Comparison of ENCODE assay signal across 20 mouse cellular contexts in genomic region chr7:111282314-111282713, GRCm38 (mm10).
A peak's percentile ranks its signal among the peaks of the same experiment; 100 is the strongest.
DNase-seq lines count a peak whose midpoint lies in the region; ATAC-seq and TF ChIP-seq lines count a peak whose summit lies in the region.
"Had no signal": no experiment of that assay in that cellular context is flagged by ENCODE, and none has a peak within 500 bp of the region (broad histone marks: within the 10 kb centered on the region; RNA-seq: fewer than 3 reads in every experiment).

No protein-coding gene starts in this region.

- no peaks in the 10 kb centered on the region for H3K36me3 ChIP-seq in hindbrain, embryonic 13.5 days
- no peaks in the 10 kb centered on the region for H3K36me3 ChIP-seq in kidney, postnatal 0 days (ENCODE audit: insufficient read depth, low read length)
- no peaks in the 10 kb centered on the region for H3K36me3 ChIP-seq in neural tube, embryonic 11.5 days (ENCODE audit: control insufficient read depth, insufficient read depth, low read length)
- H3K36me3 ChIP-seq: forebrain, embryonic 10.5 days; hindbrain, embryonic 15.5 days had no signal

- WGBS in hindbrain, embryonic 13.5 days: 28% methylated on average over 8 of the region's 8 CpGs
- 12% methylated on average over 8 of the region's 8 CpGs for WGBS in kidney, postnatal 0 days
- 30% methylated on average over 8 of the region's 8 CpGs for WGBS in neural tube, embryonic 11.5 days

- H3K27ac ChIP-seq in hindbrain, embryonic 13.5 days: 0 out of 2 replicates have a peak overlapping the region, but pooled peaks have one; percentile 40
- peak overlapping the region; percentile 60; the same call in 1 of the 2 replicates for H3K27ac ChIP-seq in kidney, postnatal 0 days
- no peak overlapping the region for H3K27ac ChIP-seq in neural tube, embryonic 11.5 days (ENCODE audit: low read depth, low read length)
- no peak overlapping the region for H3K27ac ChIP-seq in left cerebral cortex, adult 2 months
- H3K27ac ChIP-seq: forebrain, embryonic 10.5 days; hindbrain, embryonic 15.5 days; layer of hippocampus, adult 2 months; macrophage; stomach, postnatal 0 days had no signal

- H3K27me3 ChIP-seq in hindbrain, embryonic 13.5 days: no peaks in the 10 kb centered on the region
- no peaks in the 10 kb centered on the region for H3K27me3 ChIP-seq in kidney, postnatal 0 days (ENCODE audit: insufficient read depth, low read length)
- H3K27me3 ChIP-seq in neural tube, embryonic 11.5 days (ENCODE audit: control insufficient read depth, insufficient read depth, low read length): no peaks in the 10 kb centered on the region
- H3K27me3 ChIP-seq: CH12.LX; hindbrain, embryonic 15.5 days had no signal

- H3K4me3 ChIP-seq in hindbrain, embryonic 13.5 days: no peak overlapping the region
- H3K4me3 ChIP-seq in kidney, postnatal 0 days (replicated peaks; ENCODE audit: low read depth, low read length): no peak overlapping the region
- H3K4me3 ChIP-seq in neural tube, embryonic 11.5 days (ENCODE audit: low read depth, low read length): no peak overlapping the region
- no peak overlapping the region for H3K4me3 ChIP-seq in left cerebral cortex, adult 2 months
- H3K4me3 ChIP-seq: forebrain, embryonic 10.5 days; hindbrain, embryonic 15.5 days; layer of hippocampus, adult 2 months had no signal

- no peak overlapping the region for H3K4me2 ChIP-seq in hindbrain, embryonic 13.5 days
- 0 out of 2 replicates have a peak overlapping the region, but pooled peaks have one; percentile 1 for H3K4me2 ChIP-seq in kidney, postnatal 0 days (ENCODE audit: low read length)
- no peak overlapping the region for H3K4me2 ChIP-seq in neural tube, embryonic 11.5 days (ENCODE audit: low read depth)
- H3K4me2 ChIP-seq: hindbrain, embryonic 15.5 days had no signal

- no peaks in the 10 kb centered on the region for H3K9me3 ChIP-seq in hindbrain, embryonic 13.5 days
- H3K9me3 ChIP-seq in kidney, postnatal 0 days (replicated peaks; ENCODE audit: low read length): no peaks in the 10 kb centered on the region
- H3K9me3 ChIP-seq in neural tube, embryonic 11.5 days (ENCODE audit: control insufficient read depth, low read length): no peaks in the 10 kb centered on the region
- H3K9me3 ChIP-seq: forebrain, embryonic 10.5 days; hindbrain, embryonic 15.5 days had no signal

- peak; percentile 24; the same call in 1 of the 2 replicates for ATAC-seq in hindbrain, embryonic 13.5 days (ENCODE audit: low FRiP score)
- peak; percentile 93 for ATAC-seq in kidney, postnatal 0 days (replicated peaks; ENCODE audit: low FRiP score, low read depth)
- ATAC-seq in neural tube, embryonic 11.5 days (ENCODE audit: insufficient read depth, low FRiP score, low TSS enrichment): no peak; the same call in 1 of the 2 replicates
- no peak for ATAC-seq in frontal cortex, adult (ENCODE audit: low TSS enrichment)
- ATAC-seq: activated CD4-positive, CD25-positive, alpha-beta regulatory T cell, adult 4 months had no signal

- no peak overlapping the region for H3K9ac ChIP-seq in hindbrain, embryonic 13.5 days
- H3K9ac ChIP-seq in kidney, postnatal 0 days (ENCODE audit: low read depth, low read length): no peak overlapping the region
- H3K9ac ChIP-seq in neural tube, embryonic 11.5 days (ENCODE audit: low read length): no peak overlapping the region
- H3K9ac ChIP-seq: hindbrain, embryonic 15.5 days had no signal

- TF ChIP-seq CTCF in kidney, postnatal 0 days (IDR thresholded peaks at IDR 0.05; ENCODE audit: low read depth): no peak
- TF ChIP-seq CTCF in left cerebral cortex, adult 2 months (IDR thresholded peaks at IDR 0.05): no peak

- DNase-seq in embryo, embryonic 10 days (ENCODE audit: low spot score): peak; percentile 25
- DNase-seq in embryo, embryonic 9.5 days (ENCODE audit: extremely low spot score): no peak
- peak; percentile 85 for DNase-seq in kidney, postnatal 0 days (ENCODE audit: low spot score)
- peak; percentile 55 for DNase-seq in neural tube, embryonic 11.5 days (ENCODE audit: low spot score)
- no peak for DNase-seq in left cerebral cortex, adult 8-10 months (ENCODE audit: low spot score in 2 of 2)
- no peak for DNase-seq in left cerebral cortex, adult 2 months (ENCODE audit: extremely low spot score in 1 of 2, low spot score in 2 of 2)
- DNase-seq: cerebellum, postnatal 25 days; liver; lung, adult 18-20 months; midbrain, embryonic 14.5 days; thymus, postnatal 36 days had no signal

- intact Hi-C loops in left cerebral cortex, adult 2 months (cut with DNase I): no loop called here

- H3K4me1 ChIP-seq in hindbrain, embryonic 13.5 days (replicated peaks): peaks cover 23% of the 10 kb centered on the region
- peaks cover 18% of the 10 kb centered on the region; the same call in 1 of the 2 replicates for H3K4me1 ChIP-seq in kidney, postnatal 0 days (replicated peaks; ENCODE audit: insufficient read depth, low read length)
- 0 out of 2 replicates have a peak, but pooled peaks cover 2% of the 10 kb centered on the region for H3K4me1 ChIP-seq in neural tube, embryonic 11.5 days (ENCODE audit: control insufficient read depth, insufficient read depth, low read length)

Comparison
In these comparisons a context has a peak if more than half of its experiments do, and no peak if none do; other contexts are left out.
1. DNase-seq: peak in embryo, embryonic 10 days (single experiment), kidney, postnatal 0 days (single experiment) and neural tube, embryonic 11.5 days (single experiment); none in embryo, embryonic 9.5 days (single experiment), left cerebral cortex, adult 8-10 months (0 of 2) and left cerebral cortex, adult 2 months (0 of 2).
2. ATAC-seq: peak in hindbrain, embryonic 13.5 days (single experiment) and kidney, postnatal 0 days (single experiment); none in neural tube, embryonic 11.5 days (single experiment) and frontal cortex, adult (single experiment).
3. H3K27ac ChIP-seq: peak in hindbrain, embryonic 13.5 days (single experiment) and kidney, postnatal 0 days (single experiment); none in neural tube, embryonic 11.5 days (single experiment) and left cerebral cortex, adult 2 months (single experiment).